Mouse (Mus musculus) induced T-regulatory cell, adult 2 months (primary cell): Measurements from ENCODE around the gene Gm21394.
"Not testable (repeated sequence)": the region's sequence is repeated elsewhere in the genome, so short reads cannot be mapped to it uniquely, and the experiment has no call there.

Experiments used
- DNase-seq: peaks from one replicate; pipeline ENCODE4 v3.0.0-alpha.2; 2012; ENCODE audit warnings: low read depth

The Gm21394 gene

DNA sequence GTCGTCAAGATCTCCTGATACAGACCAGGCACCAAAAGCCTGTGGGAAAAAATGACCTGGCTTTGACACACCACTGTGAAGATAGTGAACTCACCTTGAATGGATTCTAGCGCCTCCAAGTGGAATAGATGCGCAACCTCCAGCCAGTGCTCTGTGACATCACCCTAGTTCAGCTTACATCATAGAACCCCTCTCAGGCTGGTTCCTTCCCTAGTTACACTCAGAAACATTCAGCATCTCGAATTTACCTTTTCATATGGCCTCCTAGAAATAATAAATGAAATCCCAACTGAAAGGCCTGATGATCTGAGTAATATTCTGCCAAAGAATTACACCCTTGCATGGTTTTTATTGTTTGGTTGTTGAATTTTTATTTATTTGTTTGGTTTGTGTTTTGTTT lies at the start of gene Gm21394:
Gene Gm21394 (minus strand): TSS at position 101 of the 400 bp plus-strand sequence.
- not testable (repeated sequence) for DNase-seq
